Mouse (Mus musculus): Measurements from ENCODE around the gene Rps17.

DNA sequence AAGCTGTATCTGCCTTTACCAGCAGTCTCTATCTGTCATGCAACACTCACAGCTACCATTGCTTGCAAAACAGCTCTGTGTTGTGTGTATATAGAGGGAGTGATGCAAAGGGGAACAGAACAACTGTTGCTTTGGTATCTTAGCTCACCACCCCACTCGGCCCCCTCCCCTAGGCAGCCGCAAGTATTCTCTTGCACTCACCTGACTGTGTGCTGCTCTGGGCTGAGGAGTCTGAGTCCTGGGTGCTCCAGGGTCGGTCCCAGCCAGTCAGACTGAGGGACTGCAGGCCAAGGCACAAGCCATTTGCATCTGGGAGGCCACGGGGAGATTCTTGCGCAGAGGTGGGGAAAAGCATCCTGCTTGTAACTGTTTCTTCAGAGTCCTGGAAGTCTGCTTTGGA lies 26.8 kb upstream of the Rps17 start:
- TF ChIP-seq TAL1 (IDR thresholded peaks at IDR 0.05; ENCODE audit: low read length) (no peak), GATA1 (IDR thresholded peaks at IDR 0.05; ENCODE audit: low read length) (no peak)
